Mouse (Mus musculus) CD4-positive helper T cell, adult 2 months (primary cell): Measurements from ENCODE around the gene Cyth4.
A peak's percentile ranks its signal among the peaks of the same experiment; 100 is the strongest.

Source experiments
- DNase-seq: peaks from one replicate; pipeline ENCODE4 v3.0.0-alpha.2; 2012; ENCODE audit warnings: low read depth, missing footprints, low spot score

The Cyth4 gene

DNA sequence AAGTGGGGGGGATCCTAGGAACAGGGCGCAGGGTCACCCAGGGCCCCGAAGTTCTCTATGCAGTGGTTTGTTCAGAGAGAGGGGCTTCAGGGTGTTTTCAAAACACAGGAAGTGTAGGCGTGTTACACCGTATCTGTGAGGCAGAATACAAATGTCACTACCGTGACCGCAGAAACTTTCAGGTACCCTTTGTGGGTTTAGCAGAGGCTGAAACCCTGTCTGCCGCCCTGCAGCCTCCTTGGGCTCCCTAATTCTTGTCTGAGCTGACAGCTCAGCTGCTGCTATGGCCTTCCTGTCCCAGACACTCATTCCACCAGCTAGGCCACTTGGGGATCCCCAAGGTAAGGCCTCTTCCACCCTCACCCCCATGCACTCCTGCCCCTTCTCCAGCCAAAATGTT, 17.7 kb downstream of the Cyth4 start:
- peak; percentile 81 for DNase-seq

DNA sequence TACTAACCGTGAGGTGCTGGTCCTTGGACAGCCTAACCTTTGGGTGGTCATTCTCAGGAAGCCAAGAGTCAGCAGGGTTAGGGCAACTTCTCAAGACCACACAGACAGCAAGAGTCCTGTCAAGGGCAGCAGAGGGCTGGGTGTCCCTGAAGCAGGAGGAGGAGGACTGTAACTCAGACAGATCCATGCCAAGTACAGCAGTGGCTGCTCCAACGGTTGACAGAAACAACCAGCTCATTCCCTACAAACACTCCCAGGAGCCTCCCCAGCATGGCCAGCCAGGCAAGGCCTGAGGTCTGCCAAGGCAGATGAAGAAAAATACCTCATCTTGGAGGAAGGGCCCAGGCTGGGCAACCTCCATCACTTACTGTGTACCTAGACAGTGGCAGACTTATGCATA, 20.1 kb downstream of the Cyth4 start:
- DNase-seq: no peak

DNA sequence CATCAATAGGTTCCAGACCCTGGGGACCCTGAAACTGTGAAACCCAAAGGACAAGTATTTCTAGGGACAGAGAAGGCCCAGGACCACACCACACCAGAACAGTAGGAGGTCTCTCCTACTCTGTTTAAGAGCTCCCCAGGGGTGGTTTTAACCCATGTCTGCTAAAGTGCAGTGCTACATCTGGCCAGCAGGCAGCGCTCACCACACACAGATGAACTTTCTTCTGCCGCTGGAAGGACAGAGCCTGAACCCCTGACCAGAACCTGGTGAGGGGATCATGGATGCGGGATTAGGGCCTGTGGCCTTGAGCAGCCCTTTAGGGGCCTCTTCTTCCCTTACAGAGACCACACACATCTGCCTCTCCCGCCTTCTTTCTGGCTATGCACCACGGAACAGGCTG, 26.6 kb downstream of the Cyth4 start:
- peak; percentile 66 for DNase-seq

DNA sequence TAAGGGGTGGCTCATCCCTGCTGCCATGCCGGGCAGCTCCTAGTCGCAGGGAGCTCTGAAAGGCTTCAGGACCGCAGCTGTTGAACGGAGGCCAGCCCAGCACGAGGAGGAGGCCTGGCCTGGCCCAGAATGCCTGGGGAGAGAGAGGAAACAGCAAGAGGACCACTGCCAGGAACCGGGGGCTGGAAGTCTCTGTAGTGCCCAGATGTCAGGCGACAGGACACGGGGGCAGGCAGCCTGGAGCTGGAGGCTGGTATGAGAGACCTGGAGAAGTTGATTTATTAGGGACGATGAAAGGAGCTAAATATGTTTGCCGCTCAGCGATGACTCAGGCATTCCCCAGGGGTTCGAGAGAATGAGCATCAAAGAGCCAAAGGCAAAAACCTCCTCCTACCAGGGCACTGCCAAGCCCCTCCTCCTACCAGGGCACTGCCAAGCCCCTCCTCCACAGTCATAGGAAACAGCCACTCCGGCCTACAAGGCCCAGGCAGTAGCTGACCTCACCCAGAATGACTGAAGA, 27.6 kb downstream of the Cyth4 start:
- DNase-seq: no peak

DNA sequence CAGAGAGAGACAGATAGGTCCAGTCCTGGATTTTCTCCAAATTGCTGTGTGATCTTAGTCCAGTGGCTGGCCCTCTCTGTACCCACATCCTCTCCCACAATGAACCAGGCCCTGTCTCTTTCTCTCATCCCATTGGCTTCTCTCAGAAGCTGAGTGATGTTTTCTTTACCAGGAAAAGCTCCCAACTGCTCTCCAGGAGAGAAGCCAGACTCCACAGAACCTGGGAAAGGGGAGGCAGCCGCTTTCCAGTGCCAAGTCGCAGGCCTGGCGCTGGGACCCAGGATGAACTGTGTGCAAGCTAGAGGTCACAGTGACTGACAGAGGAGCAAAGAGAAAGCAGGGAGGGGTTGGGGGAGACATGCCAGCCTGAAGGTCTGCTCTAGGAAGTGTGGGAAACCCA, 28.1 kb downstream of the Cyth4 start:
- DNase-seq: no peak

DNA sequence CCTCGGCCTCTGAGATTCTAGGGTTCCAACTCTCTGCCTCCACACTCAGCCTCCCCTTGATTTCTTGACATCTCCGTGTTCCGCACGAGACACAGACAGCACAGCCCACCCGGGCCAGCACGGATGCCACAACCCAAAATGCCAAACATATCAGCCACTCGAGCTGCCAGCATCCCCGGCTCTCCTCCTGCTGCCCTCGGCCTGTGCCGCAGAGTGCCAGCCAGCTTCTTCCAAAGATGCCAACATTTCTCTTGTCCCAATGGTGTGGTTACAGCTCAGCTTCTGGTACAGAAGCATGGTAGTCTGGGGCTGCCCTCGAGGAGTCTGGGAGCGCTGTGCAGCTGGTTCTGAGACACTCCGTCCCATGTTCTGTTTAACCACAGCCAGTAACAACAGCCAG, 29.4 kb downstream of the Cyth4 start:
- no peak for DNase-seq

DNA sequence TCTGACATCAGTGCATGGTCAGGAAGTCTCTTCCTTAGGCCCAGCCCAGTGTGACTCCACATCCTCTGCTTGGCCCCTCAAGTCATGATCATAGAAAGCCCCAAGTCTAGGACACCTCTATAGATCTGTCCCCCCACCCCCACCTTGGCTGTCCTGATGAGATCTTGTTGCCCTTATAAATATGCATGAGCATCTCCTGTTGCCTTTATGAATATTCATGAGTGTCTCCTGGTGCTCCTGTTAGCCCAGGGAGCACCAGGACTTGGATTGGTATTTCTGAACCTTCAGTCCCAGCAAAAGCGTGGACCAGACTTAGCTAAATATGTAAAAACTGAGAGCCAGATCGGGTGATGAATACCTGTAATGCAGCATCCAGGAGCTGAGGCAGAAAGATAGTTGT, 35.5 kb downstream of the Cyth4 start:
- DNase-seq: no peak

DNA sequence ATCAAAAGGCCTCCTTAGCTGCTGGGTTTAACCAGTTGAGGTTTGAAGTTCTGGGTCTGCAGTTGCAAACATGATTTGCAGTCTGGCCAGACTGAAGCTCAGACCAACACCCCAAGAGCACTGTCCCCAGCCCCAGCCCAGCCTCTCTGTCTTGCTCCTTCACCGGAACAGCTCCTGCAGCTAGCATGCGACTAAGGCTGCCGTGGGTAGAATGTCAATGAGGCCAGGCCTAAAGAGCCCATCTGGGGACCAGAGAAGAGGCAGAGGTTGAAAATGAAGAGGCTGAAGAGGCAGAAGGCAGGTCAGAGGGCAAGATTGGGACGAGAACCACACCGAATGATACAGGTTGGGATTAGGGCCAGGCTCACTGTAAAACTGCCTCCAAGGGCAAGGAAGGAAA, 36.6 kb downstream of the Cyth4 start:
- no peak for DNase-seq

DNA sequence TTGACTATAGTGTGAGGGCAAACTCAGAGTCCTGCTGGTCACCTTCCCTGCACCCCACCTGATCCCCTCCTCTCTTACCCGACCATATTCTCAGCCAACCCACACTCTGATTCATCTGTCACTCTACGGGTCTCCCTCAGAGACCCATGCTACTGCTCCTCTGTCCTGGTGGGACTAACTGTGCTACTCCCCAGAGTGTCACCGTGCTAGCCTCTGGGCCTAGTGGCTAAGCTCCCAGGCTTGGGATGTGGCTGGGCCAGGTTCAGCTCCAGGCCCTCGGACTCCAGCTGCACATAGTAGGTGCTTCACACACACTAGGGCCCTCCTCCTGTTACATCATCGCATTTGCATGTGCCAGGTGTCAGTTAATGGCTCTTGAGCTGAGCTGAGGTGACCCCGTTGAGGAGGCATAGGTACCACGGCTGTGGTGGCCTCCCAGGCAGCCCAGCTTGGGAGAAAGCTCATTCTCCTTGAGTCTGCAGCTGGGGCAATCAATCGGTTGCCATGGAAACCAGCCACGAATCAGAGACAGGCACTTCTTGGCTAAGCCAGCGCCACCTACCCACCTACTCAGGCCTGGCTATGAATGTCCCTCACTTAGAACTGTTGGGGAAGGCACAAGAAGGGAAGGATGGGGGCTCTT, 37.4 kb downstream of the Cyth4 start:
- no peak for DNase-seq

DNA sequence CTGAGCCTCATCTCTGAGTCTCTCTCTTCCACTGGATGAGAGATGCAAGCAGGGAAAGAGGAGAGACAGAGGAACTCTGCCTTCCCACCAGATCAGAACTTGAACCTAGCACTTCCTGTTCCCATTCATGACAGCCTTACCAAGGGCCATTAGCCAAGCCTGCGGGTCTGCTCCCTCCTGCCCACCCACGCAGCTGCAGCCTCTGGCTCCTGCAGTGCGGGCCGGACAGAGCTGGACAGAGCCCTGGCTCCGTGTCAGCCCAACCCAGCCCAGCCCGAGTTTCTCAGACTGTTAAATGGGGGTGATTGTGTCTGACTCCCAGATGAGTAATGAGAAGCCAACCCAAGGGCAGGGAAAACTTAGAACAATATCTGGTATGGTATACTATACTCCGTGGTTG, 38.4 kb downstream of the Cyth4 start:
- DNase-seq: no peak

DNA sequence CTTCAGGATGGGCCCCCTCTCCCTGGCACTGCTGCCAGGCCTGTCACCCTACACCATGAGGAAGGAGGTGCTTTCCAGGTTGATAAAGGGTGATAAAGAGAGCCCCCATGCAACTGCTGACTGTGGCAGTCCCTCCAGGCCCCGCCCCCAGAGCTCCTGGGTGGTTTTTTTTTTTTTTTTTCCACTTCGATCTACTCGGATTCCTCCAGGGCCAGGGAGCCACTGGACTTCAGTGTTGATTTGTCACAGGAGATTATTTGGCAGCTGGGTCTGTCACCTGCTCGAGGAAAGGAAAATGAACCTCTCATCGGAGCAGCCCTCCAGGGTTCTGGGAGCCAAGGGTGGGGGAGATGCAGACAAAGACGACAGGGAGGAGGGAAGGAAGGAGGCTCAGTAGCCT, 46.8 kb downstream of the Cyth4 start:
- no peak for DNase-seq

DNA sequence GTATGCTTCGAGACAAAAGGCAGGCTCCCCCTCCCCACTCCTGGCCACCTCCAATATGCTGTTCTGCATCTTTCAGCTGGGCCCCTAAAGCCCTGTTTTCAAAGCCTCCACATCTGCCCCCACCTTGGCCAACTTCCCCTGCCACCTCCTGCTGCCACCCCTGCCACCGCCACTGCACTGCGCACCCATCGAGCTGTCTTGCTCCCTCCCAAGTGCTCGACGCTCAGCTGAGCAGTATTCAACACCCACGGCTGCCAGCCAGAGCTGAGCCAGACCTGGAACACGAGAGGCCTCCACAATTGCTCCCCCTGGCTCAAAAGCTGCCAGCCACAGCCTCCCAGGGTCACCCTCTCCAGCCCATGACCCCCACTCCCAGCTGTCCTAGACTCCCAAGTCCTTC, 47.8 kb downstream of the Cyth4 start:
- no peak for DNase-seq

DNA sequence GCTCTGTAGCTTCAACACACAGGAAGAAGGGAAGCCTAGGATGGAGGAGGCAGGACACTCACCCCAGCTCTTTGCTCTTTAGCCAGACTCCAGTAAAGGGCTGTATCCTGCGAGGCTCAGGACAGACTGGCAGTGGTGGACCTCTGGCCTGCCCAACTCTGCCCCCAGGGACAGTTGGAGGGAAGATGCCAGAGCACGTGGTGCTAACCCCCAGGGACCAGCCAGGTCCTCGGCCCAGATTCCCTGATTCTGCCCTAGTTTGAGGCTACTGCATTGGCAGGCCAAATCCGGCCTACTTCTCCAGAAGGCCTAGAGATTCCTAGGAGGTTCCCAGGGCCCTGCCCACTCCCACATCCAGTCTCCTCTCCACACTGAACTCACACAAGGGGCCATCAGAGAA, 50.9 kb downstream of the Cyth4 start:
- no peak for DNase-seq

DNA sequence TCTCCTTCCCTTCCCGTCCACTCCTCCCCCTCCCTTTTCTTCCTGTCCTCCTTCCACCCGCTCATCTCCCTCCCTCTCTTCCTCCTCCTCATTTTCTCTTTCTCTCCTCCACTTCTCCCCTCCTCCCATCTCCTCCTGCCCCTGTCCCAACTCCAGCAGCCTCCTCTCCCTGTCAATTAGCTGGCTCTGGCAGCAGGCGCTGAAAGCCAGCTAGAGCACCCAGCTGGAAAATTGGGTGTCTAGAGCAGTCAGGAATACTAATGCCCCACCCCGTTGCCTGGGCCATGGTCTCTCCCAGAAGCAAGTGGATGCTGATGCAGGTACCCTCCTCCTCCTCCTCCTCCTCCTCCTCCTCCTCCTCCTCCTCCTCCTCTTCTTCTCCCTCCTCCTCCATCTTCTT, 54.3 kb downstream of the Cyth4 start:
- no peak for DNase-seq

DNA sequence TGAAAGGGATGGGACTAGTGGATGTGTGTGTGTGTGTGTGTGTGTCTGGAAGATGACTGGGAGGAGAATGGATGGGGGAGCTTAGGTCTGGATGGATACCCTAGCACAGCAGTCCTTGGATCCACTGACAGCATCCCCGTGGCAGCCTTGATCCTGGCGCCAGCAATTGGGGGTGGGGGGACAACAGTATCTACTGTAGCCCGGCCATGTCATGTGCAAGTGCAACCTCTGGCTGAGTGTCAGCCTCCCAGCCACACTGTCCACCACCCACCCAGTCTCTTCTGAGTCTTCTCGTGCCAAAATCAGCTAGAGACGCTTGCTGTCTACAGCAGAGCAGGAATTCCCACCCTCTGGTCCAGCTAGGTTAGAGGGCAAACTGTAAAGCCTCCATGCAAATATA, 67.4 kb downstream of the Cyth4 start:
- no peak for DNase-seq

DNA sequence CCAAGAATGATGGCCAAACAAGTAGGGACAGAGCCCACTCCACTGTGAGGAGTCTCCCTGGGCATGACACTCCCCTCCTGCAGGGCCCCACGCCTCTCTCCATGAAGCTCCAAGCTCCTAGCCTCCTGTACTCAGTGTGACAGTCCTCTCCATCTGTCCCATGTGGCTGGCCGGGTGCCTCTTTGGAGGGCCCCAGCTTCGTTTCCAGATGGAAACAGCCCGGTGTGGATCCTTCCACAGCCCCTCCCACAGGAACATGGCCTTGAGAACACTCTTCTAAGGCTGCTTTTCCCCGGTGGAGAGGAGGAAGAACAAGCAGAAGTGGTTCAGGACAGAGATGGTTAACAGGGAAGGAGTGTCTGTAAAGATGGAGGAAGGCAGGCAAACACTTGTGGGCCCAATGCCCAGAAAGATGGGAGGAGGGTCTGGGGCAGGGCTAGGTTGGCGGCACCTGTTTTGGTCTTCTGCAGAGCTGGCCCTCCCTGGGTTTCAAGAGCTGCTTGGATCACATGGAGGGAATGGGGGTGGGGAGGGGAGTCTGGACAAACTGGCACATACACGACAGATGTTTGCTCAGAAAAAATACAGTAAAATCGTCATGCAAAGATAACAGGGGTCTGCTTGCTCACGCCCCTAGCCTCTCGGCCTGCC, 72.5 kb downstream of the Cyth4 start:
- no peak for DNase-seq

DNA sequence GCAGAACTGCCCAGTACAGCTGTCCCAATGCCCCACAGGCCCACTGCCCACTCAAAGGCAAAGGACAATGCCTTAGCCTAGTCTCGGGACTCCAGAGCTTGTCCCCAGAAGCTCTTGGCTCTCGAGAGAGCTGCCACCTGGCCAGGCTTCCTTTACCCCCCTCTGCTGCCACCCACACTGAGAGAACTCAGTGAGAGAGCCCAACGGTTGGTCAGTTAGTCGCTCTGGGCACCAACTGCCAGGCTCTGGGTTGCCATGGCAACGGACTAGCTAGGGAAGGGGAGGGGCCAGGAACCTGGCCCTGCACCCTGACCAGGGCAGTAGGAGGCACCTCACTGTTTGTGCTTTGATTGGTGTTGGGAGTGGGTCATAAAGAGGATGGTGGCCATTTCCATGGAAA, 73.5 kb downstream of the Cyth4 start:
- DNase-seq: no peak
